Mouse (Mus musculus) kidney, postnatal 25 days (tissue): ENCODE measurements at regions not wholly inside any gene's neighbourhood (a gene's known extent, or its start where the extent isn't known, plus 50 kb on each side); places are given as distances from the start of the nearest gene placed in this dataset.

ENCODE experiments used
- DNase-seq, 2 experiments: peaks; one replicate each; pipeline ENCODE4 v3.0.0; 2021; ENCODE audit warnings: mixed read lengths in 2 of 2

- peak; percentile 63 to 86 for DNase-seq
These were observed 64.0 kb downstream of the Cmpk2 start for GRCm38 (mm10) chr12:26532823-26533640.

GRCm38 (mm10) chr12:26532076-26532475, 63.1 kb downstream of the Cmpk2 start:
- DNase-seq = no peak
